Mouse (Mus musculus): ENCODE data around the gene Gm10799.
"Not testable (repeated sequence)": the region's sequence is repeated elsewhere in the genome, so short reads cannot be mapped to it uniquely, and the experiment has no call there.

Gm10799 gene

DNA sequence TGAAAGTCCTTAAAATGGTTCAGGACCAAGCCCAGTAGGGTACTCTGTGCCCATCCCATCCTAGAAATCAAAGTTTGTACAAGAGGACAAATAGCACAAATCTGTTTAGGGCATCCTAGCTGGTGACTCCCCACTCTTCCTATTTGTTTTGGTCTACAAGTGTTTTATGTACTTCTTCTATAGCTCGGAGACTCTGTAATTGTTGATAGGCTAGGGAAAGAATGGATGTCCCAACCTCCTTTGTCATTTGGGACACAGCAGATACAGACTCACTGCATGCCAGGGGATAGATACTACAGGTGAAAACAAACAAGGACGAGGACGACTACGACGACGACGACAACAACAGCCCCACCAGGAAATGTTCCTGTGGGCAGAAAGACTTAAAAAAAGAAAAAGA, at the start of gene Gm10799:
Gene Gm10799 (minus strand): TSS at position 101 of the 400 bp plus-strand sequence.
- not testable (repeated sequence) for DNase-seq (ENCODE audit: low spot score in 2 of 2)

- not testable (repeated sequence) for DNase-seq (ENCODE audit: low spot score in 2 of 2)
These were observed 48.8 kb upstream of the Gm10799 start for GRCm38 (mm10) chr2:104117173-104117572.

GRCm38 (mm10) chr2:104114898-104115297, 46.5 kb upstream of the Gm10799 start:
- no peak for DNase-seq (ENCODE audit: low spot score in 2 of 2)

GRCm38 (mm10) chr2:104113563-104113962, 45.2 kb upstream of the Gm10799 start:
- DNase-seq (ENCODE audit: low spot score in 2 of 2): not testable (repeated sequence)

- DNase-seq (ENCODE audit: low spot score in 2 of 2): not testable (repeated sequence)
These were observed 42.9 kb upstream of the Gm10799 start for GRCm38 (mm10) chr2:104111170-104111797.

DNA sequence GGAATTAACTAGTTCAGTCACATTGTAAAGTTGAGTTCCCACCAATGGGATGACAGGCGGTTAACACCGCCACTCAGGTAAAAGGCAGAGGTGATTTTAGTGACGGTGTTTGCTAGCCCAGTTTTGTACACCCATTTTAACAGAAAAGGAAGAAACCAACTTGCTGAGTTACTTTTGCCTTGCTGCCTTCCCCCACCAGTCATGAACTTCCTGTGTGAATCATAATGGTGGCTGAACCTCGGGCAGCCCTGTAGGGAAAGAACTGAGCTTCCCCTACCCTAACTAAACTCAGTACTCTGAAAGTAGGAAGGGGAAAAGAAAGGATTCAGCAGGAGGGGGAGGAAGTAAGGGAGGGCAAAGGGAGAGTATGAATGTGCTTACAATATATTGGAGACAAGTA, 41.7 kb upstream of the Gm10799 start:
- no peak for DNase-seq (ENCODE audit: low spot score in 2 of 2)

- no peak for DNase-seq (ENCODE audit: low spot score in 2 of 2)
These were observed 41.2 kb upstream of the Gm10799 start for GRCm38 (mm10) chr2:104109528-104109927.

DNA sequence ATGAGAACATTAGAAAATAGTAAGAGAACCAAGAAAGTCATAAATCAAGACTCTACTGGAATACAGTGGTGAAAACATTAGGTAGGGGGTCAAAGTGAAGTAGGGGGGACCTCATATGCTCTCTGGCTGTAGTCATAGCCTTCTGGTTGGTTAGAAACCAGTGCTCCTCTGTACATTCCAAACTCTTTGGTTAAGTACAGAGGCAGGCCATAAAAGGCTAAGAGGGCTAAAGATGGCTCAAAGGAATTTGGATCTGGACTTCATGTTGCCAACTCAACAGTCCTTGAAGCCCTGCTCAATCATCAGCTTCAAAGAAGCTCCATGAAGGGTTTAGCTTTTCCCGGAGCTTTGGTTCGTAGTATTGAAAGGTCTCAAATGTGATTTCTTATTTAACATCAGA, 40.7 kb upstream of the Gm10799 start:
- not testable (repeated sequence) for DNase-seq (ENCODE audit: low spot score in 2 of 2)

GRCm38 (mm10) chr2:104104800-104105199, 36.5 kb upstream of the Gm10799 start:
- no peak for DNase-seq (ENCODE audit: low spot score in 2 of 2)

- DNase-seq (ENCODE audit: low spot score in 2 of 2): no peak
These were observed 31.6 kb upstream of the Gm10799 start for GRCm38 (mm10) chr2:104099946-104100345.

DNA sequence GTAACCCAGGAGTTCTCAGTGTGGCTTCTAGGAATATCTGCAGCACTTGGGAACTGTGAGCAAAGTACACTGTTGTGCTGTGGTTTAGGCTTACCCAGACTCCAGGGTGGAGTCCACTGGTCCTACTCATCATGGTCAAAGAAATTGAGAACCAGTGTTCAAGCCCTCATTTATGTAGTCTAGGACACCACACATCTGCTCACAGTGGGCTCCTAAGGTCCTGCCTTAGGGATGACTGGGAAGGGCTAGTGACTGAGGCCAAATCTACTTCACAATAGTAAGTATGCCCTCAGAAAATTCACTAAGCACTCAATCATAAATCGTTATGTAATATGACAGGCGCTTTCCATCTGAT, 30.9 kb upstream of the Gm10799 start:
- no peak for DNase-seq (ENCODE audit: low spot score in 2 of 2)

DNA sequence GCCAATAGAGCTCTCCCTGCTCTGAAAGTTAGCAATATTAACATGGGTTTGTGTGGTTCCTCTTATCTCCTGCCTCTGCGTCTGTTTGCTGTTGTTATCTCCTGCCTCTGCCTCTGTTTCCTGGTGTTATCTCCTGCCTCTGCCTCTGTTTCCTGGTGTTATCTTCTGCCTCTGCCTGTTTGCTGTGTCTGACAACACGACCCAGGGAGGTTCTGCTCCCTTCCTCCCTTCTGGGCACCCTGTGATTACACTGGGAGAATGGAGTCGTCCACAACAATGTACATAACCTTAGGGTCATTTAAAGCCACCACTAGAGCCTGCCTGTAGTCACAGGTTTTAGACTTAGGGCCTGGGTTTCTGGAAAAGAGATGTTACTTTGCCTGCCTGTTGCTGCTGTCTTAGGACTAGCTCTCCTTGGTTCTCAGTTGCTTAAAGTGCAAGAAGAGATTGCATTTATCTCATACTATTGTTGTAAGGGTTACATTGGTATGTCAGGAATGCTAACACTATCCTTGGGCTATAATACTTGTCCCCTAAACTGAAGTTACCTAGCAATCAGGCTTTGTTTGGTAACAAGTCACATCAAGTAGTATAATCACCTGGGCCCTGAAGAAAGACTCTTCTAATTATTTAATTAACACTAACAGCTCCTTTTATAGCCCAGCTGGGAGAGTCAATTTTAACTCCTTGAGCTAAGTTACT, 30.3 kb upstream of the Gm10799 start:
- DNase-seq (ENCODE audit: low spot score in 2 of 2): no peak

DNA sequence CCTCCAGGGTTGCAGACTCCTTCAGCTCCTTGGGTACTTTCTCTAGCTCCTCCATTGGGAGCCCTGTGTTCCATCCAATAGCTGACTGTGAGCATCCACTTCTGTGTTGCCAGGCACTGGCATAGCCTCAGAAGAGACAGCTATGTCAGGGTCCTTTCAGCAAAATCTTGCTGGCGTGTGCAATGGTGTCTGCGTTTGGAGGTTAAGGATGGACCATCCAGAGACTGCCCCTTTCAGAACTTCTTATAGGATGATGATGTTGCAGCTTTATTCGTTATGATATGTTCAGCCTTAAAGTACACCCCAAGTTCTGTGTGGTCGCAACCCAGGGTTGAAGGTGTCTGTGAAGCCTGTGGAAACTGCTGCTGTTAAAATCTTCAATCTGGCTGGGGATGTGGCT, 29.0 kb upstream of the Gm10799 start:
- DNase-seq (ENCODE audit: low spot score in 2 of 2): not testable (repeated sequence)

GRCm38 (mm10) chr2:104096796-104097195, 28.4 kb upstream of the Gm10799 start:
- DNase-seq (ENCODE audit: low spot score in 2 of 2): not testable (repeated sequence)

GRCm38 (mm10) chr2:104096256-104096655, 27.9 kb upstream of the Gm10799 start:
- no peak for DNase-seq (ENCODE audit: low spot score in 2 of 2)

GRCm38 (mm10) chr2:104095741-104096213, 27.4 kb upstream of the Gm10799 start, which contains the start of gene Cd59a:
Gene Cd59a (plus strand): TSS chr2:104095801.
- DNase-seq (ENCODE audit: low spot score in 2 of 2): peak; percentile 87 to 91

DNA sequence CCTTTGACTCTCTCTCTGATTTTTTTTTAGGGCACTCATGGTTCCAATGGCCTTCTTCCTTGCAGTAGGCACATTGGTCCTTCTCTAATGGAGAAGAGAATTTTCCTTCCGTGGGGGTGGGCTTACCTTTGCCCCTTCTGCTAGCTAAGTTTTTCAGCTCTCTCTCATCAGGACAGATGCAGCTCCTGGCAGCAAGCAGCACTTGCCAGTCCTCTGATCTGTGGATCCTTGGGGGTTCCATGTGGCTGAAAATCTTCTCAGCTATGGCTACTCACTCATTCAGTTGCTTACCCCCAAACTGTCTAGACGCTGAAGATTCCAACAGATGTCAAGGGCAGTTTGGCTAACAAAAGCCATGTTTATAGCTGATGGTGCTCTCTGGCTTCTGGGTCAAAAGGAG, 25.0 kb upstream of the Gm10799 start:
- no peak for DNase-seq (ENCODE audit: low spot score in 2 of 2)

- not testable (repeated sequence) for DNase-seq (ENCODE audit: low spot score in 2 of 2)
These were observed 19.2 kb upstream of the Gm10799 start for GRCm38 (mm10) chr2:104087562-104087961.

GRCm38 (mm10) chr2:104084027-104084426, 15.7 kb upstream of the Gm10799 start:
- DNase-seq (ENCODE audit: low spot score in 2 of 2): not testable (repeated sequence)

DNA sequence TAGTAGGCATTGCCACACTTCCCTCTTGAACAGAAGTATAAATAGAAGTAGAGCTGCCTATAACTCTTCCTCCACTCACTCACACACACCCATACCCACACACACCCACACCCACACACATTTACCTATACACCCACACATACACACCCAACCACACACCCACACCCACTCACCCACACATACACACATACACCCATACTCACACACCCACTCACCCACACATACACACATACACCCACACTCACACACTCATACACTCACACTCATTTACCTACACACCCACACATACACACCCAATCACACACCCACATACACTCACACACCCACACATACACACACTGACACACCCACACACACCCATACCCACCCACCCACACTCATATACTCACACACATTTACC, 14.1 kb upstream of the Gm10799 start:
- DNase-seq (ENCODE audit: low spot score in 2 of 2): no peak

- not testable (repeated sequence) for DNase-seq (ENCODE audit: low spot score in 2 of 2)
These were observed 13.2 kb upstream of the Gm10799 start for GRCm38 (mm10) chr2:104081436-104082050.

GRCm38 (mm10) chr2:104078285-104078684, 9.9 kb upstream of the Gm10799 start:
- not testable (repeated sequence) for DNase-seq (ENCODE audit: low spot score in 2 of 2)
